Mouse (Mus musculus): Measurements from ENCODE around the gene Ogg1. TPM values are rescaled to one million over a fixed set of nuclear protein-coding genes. Genes with fewer than 3 reads are reported as not detected.
"Not testable (repeated sequence)": the region's sequence is repeated elsewhere in the genome, so short reads cannot be mapped to it uniquely, and the experiment has no call there.

The Ogg1 gene
- polyA plus RNA-seq, 2 experiments: 4.5 to 8.0 TPM

DNA sequence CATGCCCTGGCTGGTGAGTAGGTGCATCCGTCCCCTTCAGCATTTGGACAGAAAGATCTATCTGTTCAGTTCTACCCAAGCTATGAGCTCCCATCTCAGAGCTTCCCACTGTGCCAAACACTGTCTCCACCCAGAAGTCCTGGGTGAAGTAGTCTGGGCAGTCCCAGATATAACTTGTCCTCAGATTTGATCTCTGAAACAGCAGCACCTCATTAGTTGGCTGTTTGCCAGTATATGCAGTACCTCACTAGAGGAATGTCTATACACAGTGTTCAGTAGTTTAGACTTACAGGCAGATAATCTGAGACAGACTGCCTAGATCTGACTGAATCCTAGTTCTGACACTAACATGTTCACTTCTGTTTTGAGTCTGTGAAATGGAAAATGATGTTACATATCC is 2.6 kb downstream of the Ogg1 start:
- Histone ChIP-seq H3K4me3 (ENCODE audit: insufficient read depth in 1 of 2, low read depth in 2 of 2, low read length in 2 of 2) (no peak overlapping the region), H3K4me2 (ENCODE audit: low read depth) (no peak overlapping the region), H3K27me3 (ENCODE audit: control insufficient read depth, insufficient read depth, low read length) (no peaks in the 10 kb centered on the region), H3K9ac (replicated peaks) (no peak overlapping the region), H3K9me3 (ENCODE audit: control insufficient read depth, low read length) (no peaks in the 10 kb centered on the region), H3K27ac (no peak overlapping the region), H3K4me1 (replicated peaks; ENCODE audit: control insufficient read depth in 2 of 2, insufficient read depth in 2 of 2, low read length in 1 of 2) (peaks cover 1 to 5% of the 10 kb centered on the region in 2 experiments; a peak in 1 of 4 replicates), H3K36me3 (replicated peaks; ENCODE audit: control insufficient read depth, insufficient read depth, low read depth) (peaks cover 11% of the 10 kb centered on the region)
- ATAC-seq (ENCODE audit: insufficient read depth) (no peak), DNase-seq (ENCODE audit: low read depth in 3 of 3, low spot score in 3 of 3) (no peak)
- 54% methylated on average over 1 of the region's 1 CpGs for whole genome bisulfite sequencing (ENCODE audit: insufficient replicate concordance)
- TF ChIP-seq CTCF (IDR thresholded peaks at IDR 0.05; ENCODE audit: low read depth) (no peak), EP300 (IDR thresholded peaks at IDR 0.05; ENCODE audit: low read depth) (no peak)

DNA sequence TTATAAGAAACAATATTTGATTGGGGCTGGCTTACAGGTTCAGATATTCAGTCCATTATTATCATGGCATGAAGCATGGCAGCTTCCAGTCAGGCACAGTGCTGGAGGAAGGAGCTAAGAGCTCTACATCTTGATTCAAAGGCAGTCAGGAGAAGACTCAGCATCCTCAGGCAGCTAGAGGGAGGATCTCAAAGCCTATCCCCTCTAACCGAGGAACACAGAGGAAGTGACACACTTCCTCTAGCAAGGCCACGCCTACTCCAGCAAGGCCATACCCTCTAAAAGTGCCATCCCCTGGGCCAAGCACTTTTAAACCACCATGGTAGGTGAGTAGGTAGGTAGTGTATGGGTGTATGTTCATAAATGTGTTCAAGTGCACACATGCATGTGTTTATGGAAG is 3.8 kb downstream of the Ogg1 start:
- Histone ChIP-seq H3K4me3 (ENCODE audit: insufficient read depth in 1 of 2, low read depth in 2 of 2, low read length in 2 of 2) (no peak overlapping the region), H3K27ac (no peak overlapping the region), H3K4me1 (replicated peaks; ENCODE audit: control insufficient read depth in 2 of 2, insufficient read depth in 2 of 2, low read length in 1 of 2) (peaks cover 1 to 5% of the 10 kb centered on the region in 2 experiments; a peak in 1 of 4 replicates), H3K27me3 (ENCODE audit: control insufficient read depth, insufficient read depth, low read length) (no peaks in the 10 kb centered on the region), H3K9ac (replicated peaks) (no peak overlapping the region), H3K36me3 (replicated peaks; ENCODE audit: control insufficient read depth, insufficient read depth, low read depth) (no peaks in the 10 kb centered on the region; the same call in 1 of the 2 replicates), H3K9me3 (ENCODE audit: control insufficient read depth, low read length) (no peaks in the 10 kb centered on the region), H3K4me2 (ENCODE audit: low read depth) (no peak overlapping the region)
- no peak for TF ChIP-seq EP300 (IDR thresholded peaks at IDR 0.05; ENCODE audit: low read depth)
- TF ChIP-seq CTCF (IDR thresholded peaks at IDR 0.05; ENCODE audit: low read depth): no peak
- WGBS (ENCODE audit: insufficient replicate concordance): 11% methylated on average over 2 of the region's 2 CpGs
- DNase-seq (ENCODE audit: low read depth in 3 of 3, low spot score in 3 of 3): no peak
- ATAC-seq (ENCODE audit: insufficient read depth): no peak

DNA sequence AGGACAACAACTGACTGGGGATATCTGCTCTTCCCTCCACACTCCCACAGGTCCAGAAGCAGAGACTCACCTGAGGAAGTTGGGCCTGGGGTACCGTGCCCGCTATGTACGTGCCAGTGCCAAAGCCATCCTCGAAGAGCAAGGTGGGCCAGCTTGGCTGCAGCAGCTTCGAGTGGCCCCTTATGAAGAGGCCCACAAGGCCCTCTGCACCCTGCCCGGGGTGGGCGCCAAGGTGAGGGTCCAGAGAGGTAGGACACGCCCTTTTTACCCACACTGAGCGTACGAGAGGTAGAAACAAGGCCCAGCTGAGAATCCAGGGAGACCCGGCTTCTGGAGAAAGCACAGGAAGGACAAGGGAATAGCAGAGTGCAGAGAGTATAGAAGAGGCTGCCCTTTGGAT is 4.9 kb downstream of the Ogg1 start:
- no peak overlapping the region for H3K4me3 ChIP-seq (ENCODE audit: insufficient read depth in 1 of 2, low read depth in 2 of 2, low read length in 2 of 2)
- H3K9me3 ChIP-seq (ENCODE audit: control insufficient read depth, low read length): no peaks in the 10 kb centered on the region
- ATAC-seq (ENCODE audit: insufficient read depth) (no peak), DNase-seq (ENCODE audit: low read depth in 3 of 3, low spot score in 3 of 3) (no peak)
- no peaks in the 10 kb centered on the region; the same call in 1 of the 2 replicates for H3K36me3 ChIP-seq (replicated peaks; ENCODE audit: control insufficient read depth, insufficient read depth, low read depth)
- WGBS (ENCODE audit: insufficient replicate concordance): 79% methylated on average over 11 of the region's 11 CpGs
- no peak overlapping the region for H3K9ac ChIP-seq (replicated peaks)
- no peak overlapping the region for H3K27ac ChIP-seq
- TF ChIP-seq CTCF (IDR thresholded peaks at IDR 0.05; ENCODE audit: low read depth) (no peak), EP300 (IDR thresholded peaks at IDR 0.05; ENCODE audit: low read depth) (no peak)
- no peaks in the 10 kb centered on the region for H3K27me3 ChIP-seq (ENCODE audit: control insufficient read depth, insufficient read depth, low read length)
- H3K4me2 ChIP-seq (ENCODE audit: low read depth): no peak overlapping the region
- 0 out of 4 replicates have a peak, but pooled peaks cover 0 to 1% of the 10 kb centered on the region in 2 experiments for H3K4me1 ChIP-seq (replicated peaks; ENCODE audit: control insufficient read depth in 2 of 2, insufficient read depth in 2 of 2, low read length in 1 of 2)

DNA sequence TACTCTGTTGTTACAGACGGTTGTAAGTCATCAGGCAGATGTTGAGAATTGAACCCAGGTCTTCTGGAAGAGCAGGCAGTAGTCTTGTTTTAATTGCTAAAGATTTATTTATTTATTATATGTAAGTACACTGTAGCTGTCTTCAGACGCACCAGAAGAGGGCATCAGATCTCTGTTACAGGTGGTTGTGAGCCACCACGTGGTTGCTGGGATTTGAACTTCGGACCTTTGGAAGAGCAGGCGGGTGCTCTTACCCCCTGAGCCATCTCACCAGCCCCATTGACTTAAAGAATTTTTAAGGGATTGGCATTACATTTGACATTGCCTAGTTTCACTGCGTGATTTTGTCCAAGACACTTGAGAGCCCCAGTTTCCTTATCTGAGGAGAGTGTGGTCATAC is 6.0 kb downstream of the Ogg1 start:
- ATAC-seq (ENCODE audit: insufficient read depth); H3K27ac ChIP-seq: not testable (repeated sequence)
- WGBS (ENCODE audit: insufficient replicate concordance): 66% methylated on average over 6 of the region's 6 CpGs

DNA sequence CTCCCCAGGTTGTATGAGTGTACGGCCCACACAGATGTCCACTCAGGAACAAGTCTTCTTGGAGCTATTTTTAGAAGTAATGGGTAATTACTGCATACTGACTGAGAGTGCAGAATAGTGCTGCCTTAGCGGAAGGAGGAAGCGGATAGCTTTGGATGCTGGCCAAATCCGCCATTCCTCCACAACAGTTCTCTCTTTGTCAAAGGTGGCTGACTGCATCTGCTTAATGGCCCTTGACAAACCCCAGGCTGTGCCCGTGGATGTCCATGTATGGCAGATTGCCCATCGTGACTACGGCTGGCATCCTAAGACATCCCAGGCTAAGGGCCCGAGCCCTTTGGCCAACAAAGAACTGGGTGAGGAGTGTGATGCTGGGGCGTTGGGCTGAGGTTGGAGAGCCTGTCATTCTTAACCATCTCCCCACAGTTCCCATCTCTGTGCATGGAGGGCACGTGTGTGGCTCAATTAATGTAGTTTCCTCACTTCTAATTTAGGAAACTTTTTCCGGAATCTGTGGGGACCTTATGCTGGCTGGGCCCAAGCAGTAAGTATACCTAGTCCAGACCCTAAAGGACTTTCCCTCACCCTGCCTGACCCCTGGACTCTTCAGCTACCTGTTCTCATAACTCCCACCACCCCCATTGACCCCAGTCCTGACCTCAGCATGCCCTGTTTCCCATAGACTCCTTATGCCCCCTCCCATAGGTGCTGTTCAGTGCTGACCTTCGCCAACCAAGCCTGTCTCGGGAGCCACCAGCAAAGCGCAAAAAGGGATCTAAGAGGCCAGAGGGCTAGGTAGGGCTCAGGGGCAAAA is 6.6 kb downstream of the Ogg1 start:
- H3K27me3 ChIP-seq (ENCODE audit: control insufficient read depth, insufficient read depth, low read length): no peaks in the 10 kb centered on the region
- no peak overlapping the region for H3K4me2 ChIP-seq (ENCODE audit: low read depth)
- no peak overlapping the region for H3K9ac ChIP-seq (replicated peaks)
- no peaks in the 10 kb centered on the region; the same call in 1 of the 2 replicates for H3K36me3 ChIP-seq (replicated peaks; ENCODE audit: control insufficient read depth, insufficient read depth, low read depth)
- no peak for DNase-seq (ENCODE audit: low read depth in 3 of 3, low spot score in 3 of 3)
- H3K27ac ChIP-seq: no peak overlapping the region
- H3K9me3 ChIP-seq (ENCODE audit: control insufficient read depth, low read length): no peaks in the 10 kb centered on the region
- peaks cover 2 to 6% of the 10 kb centered on the region in 2 experiments; a peak in 3 of 4 replicates for H3K4me1 ChIP-seq (replicated peaks; ENCODE audit: control insufficient read depth in 2 of 2, insufficient read depth in 2 of 2, low read length in 1 of 2)
- 82% methylated on average over 14 of the region's 14 CpGs for WGBS (ENCODE audit: insufficient replicate concordance)
- no peak overlapping the region for H3K4me3 ChIP-seq (ENCODE audit: insufficient read depth in 1 of 2, low read depth in 2 of 2, low read length in 2 of 2)
- ATAC-seq (ENCODE audit: insufficient read depth): no peak
- TF ChIP-seq EP300 (IDR thresholded peaks at IDR 0.05; ENCODE audit: low read depth) (no peak), CTCF (IDR thresholded peaks at IDR 0.05; ENCODE audit: low read depth) (no peak)

More for the DNA sequence above, 6.0 kb downstream of the Ogg1 start:
- not testable (repeated sequence) for H3K9me3 ChIP-seq (ENCODE audit: control insufficient read depth, low read length); H3K4me3 ChIP-seq (ENCODE audit: insufficient read depth in 1 of 2, low read depth in 2 of 2, low read length in 2 of 2); H3K36me3 ChIP-seq (replicated peaks; ENCODE audit: control insufficient read depth, insufficient read depth, low read depth); DNase-seq (ENCODE audit: low read depth in 3 of 3, low spot score in 3 of 3); H3K4me1 ChIP-seq (replicated peaks; ENCODE audit: control insufficient read depth in 2 of 2, insufficient read depth in 2 of 2, low read length in 1 of 2); H3K4me2 ChIP-seq (ENCODE audit: low read depth); H3K27me3 ChIP-seq (ENCODE audit: control insufficient read depth, insufficient read depth, low read length); H3K9ac ChIP-seq (replicated peaks)
- peak; percentile 17; the same call in 1 of the 2 replicates for TF ChIP-seq CTCF (IDR thresholded peaks at IDR 0.05; ENCODE audit: low read depth)
